Mouse (Mus musculus) heart, embryonic 15.5 days (tissue): ENCODE measurements around the gene Dab2. TPM values are rescaled to one million over a fixed set of nuclear protein-coding genes. Genes with fewer than 3 reads are reported as not detected.

Source experiments
- ATAC-seq: fragments of 200-750 bp; cut with Nextera tagmentation; replicated peaks from 2 replicates; pipeline ENCODE4 v1.8.0; 2017; ENCODE audit warnings: low read depth, moderate TSS enrichment; ENCODE audit not compliant: insufficient number of reproducible peaks, insufficient read depth, low FRiP score
- H3K27ac ChIP-seq: fragments of 300-500 bp; sonication (generic); 2 replicates; pipeline ENCODE4 v1.5.1; 2015; ENCODE audit warnings: mild to moderate bottlenecking, inconsistent platforms
- H3K27me3 ChIP-seq: fragments of 300-500 bp; sonication (generic); 2 replicates; pipeline ENCODE4 v1.6.1; 2015; ENCODE audit warnings: inconsistent platforms
- H3K36me3 ChIP-seq: fragments of 300-500 bp; sonication (generic); 2 replicates; pipeline ENCODE4 v1.6.1; 2015; ENCODE audit warnings: mild to moderate bottlenecking, inconsistent platforms
- H3K4me1 ChIP-seq: fragments of 300-500 bp; sonication (generic); replicated peaks from 2 replicates; pipeline ENCODE4 v1.6.1; 2015; ENCODE audit warnings: inconsistent platforms
- H3K4me2 ChIP-seq: fragments of 300-500 bp; sonication (generic); 2 replicates; pipeline ENCODE4 v1.6.1; 2015; ENCODE audit warnings: inconsistent platforms, mild to moderate bottlenecking, moderate library complexity
- H3K4me3 ChIP-seq: fragments of 300-500 bp; sonication (generic); 2 replicates; pipeline ENCODE4 v1.5.1; 2015; ENCODE audit warnings: mild to moderate bottlenecking, inconsistent platforms
- H3K9ac ChIP-seq: fragments of 300-500 bp; sonication (generic); 2 replicates; pipeline ENCODE4 v1.6.1; 2015; ENCODE audit warnings: mild to moderate bottlenecking, inconsistent platforms
- H3K9me3 ChIP-seq: fragments of 300-500 bp; sonication (generic); replicated peaks from 2 replicates; pipeline ENCODE4 v1.6.1; 2016; ENCODE audit warnings: inconsistent platforms
- WGBS: fragments of 180-500 bp; shearing (Covaris S2); methylation state at CpG from one replicate; pipeline ENCODE4 v1.1.7; 2015; ENCODE audit warnings: mixed read lengths; 5-methylcytosine and 5-hydroxymethylcytosine counted together
- polyA plus RNA-seq: library from polyadenylated mRNA; unstranded; fragments of >200 nt; fragmentation: Nextera tagmentation; extraction: Ambion mirVana; gene quantifications from 2 replicates; pipeline ENCODE4 v1.2.1, GENCODE M21; 2015

Dab2 gene
- polyA plus RNA-seq, 1 experiment from 2014 or later: 25.5 TPM

- Histone ChIP-seq H3K9ac (no peak overlapping the region), H3K4me1 (no peaks in the 10 kb centered on the region), H3K27ac (no peak overlapping the region), H3K9me3 (no peaks in the 10 kb centered on the region), H3K27me3 (no peaks in the 10 kb centered on the region), H3K36me3 (no peaks in the 10 kb centered on the region), H3K4me2 (no peak overlapping the region), H3K4me3 (no peak overlapping the region)
- WGBS: 69% methylated on average over 4 of the region's 4 CpGs
- no peak for ATAC-seq
Observed at GRCm38 (mm10) chr15:6325443-6325842, 25.9 kb downstream of the Dab2 start.

- H3K9me3 ChIP-seq: no peaks in the 10 kb centered on the region
- H3K27ac ChIP-seq: no peak overlapping the region
- H3K9ac ChIP-seq: no peak overlapping the region
- 58% methylated on average over 4 of the region's 4 CpGs for WGBS
- no peak overlapping the region for H3K4me3 ChIP-seq
- no peak overlapping the region for H3K4me2 ChIP-seq
- no peak for ATAC-seq
- H3K27me3 ChIP-seq: no peaks in the 10 kb centered on the region
- H3K36me3 ChIP-seq: no peaks in the 10 kb centered on the region
- H3K4me1 ChIP-seq: no peaks in the 10 kb centered on the region
Observed at GRCm38 (mm10) chr15:6326011-6326410, 26.4 kb downstream of the Dab2 start.

GRCm38 (mm10) chr15:6331380-6331779 lies 31.8 kb downstream of the Dab2 start:
- H3K27ac ChIP-seq: no peak overlapping the region
- H3K4me2 ChIP-seq: no peak overlapping the region
- H3K9ac ChIP-seq: no peak overlapping the region
- no peaks in the 10 kb centered on the region for H3K9me3 ChIP-seq
- no peaks in the 10 kb centered on the region for H3K27me3 ChIP-seq
- H3K4me3 ChIP-seq: no peak overlapping the region
- H3K4me1 ChIP-seq: no peaks in the 10 kb centered on the region
- ATAC-seq: no peak
- WGBS: 22% methylated on average over 2 of the region's 2 CpGs
- no peaks in the 10 kb centered on the region for H3K36me3 ChIP-seq

- H3K27ac ChIP-seq: no peak overlapping the region
- ATAC-seq: no peak
- H3K4me2 ChIP-seq: no peak overlapping the region
- 62% methylated on average over 1 of the region's 1 CpGs for WGBS
- no peak overlapping the region for H3K9ac ChIP-seq
- no peaks in the 10 kb centered on the region for H3K27me3 ChIP-seq
- H3K9me3 ChIP-seq: no peaks in the 10 kb centered on the region
- no peaks in the 10 kb centered on the region for H3K4me1 ChIP-seq
- no peaks in the 10 kb centered on the region for H3K36me3 ChIP-seq
- no peak overlapping the region for H3K4me3 ChIP-seq
Observed at GRCm38 (mm10) chr15:6334664-6335206, 35.1 kb downstream of the Dab2 start.

GRCm38 (mm10) chr15:6339767-6340166 lies 40.2 kb downstream of the Dab2 start:
- Histone ChIP-seq H3K36me3 (no peaks in the 10 kb centered on the region), H3K9me3 (no peaks in the 10 kb centered on the region), H3K9ac (no peak overlapping the region), H3K4me3 (no peak overlapping the region), H3K27me3 (no peaks in the 10 kb centered on the region), H3K4me1 (no peaks in the 10 kb centered on the region), H3K4me2 (no peak overlapping the region), H3K27ac (no peak overlapping the region)
- ATAC-seq: no peak
- WGBS: 80% methylated on average over 5 of the region's 5 CpGs

- H3K27ac ChIP-seq: no peak overlapping the region
- WGBS: 50% methylated on average over 6 of the region's 6 CpGs
- no peaks in the 10 kb centered on the region for H3K36me3 ChIP-seq
- no peak overlapping the region for H3K4me2 ChIP-seq
- ATAC-seq: no peak
- no peaks in the 10 kb centered on the region for H3K4me1 ChIP-seq
- no peaks in the 10 kb centered on the region for H3K9me3 ChIP-seq
- no peak overlapping the region for H3K4me3 ChIP-seq
- no peaks in the 10 kb centered on the region for H3K27me3 ChIP-seq
- no peak overlapping the region for H3K9ac ChIP-seq
Observed at GRCm38 (mm10) chr15:6340347-6340746, 40.8 kb downstream of the Dab2 start.

GRCm38 (mm10) chr15:6341427-6341826 lies 41.8 kb downstream of the Dab2 start:
- Histone ChIP-seq H3K9ac (no peak overlapping the region), H3K27me3 (no peaks in the 10 kb centered on the region), H3K9me3 (no peaks in the 10 kb centered on the region), H3K4me1 (no peaks in the 10 kb centered on the region), H3K4me2 (no peak overlapping the region), H3K36me3 (no peaks in the 10 kb centered on the region), H3K27ac (no peak overlapping the region), H3K4me3 (no peak overlapping the region)
- ATAC-seq: no peak
- 70% methylated on average over 6 of the region's 6 CpGs for WGBS

- 84% methylated on average over 3 of the region's 3 CpGs for WGBS
- Histone ChIP-seq H3K9me3 (no peaks in the 10 kb centered on the region), H3K4me1 (no peaks in the 10 kb centered on the region), H3K36me3 (no peaks in the 10 kb centered on the region), H3K9ac (no peak overlapping the region), H3K27ac (no peak overlapping the region), H3K4me2 (no peak overlapping the region), H3K4me3 (no peak overlapping the region), H3K27me3 (no peaks in the 10 kb centered on the region)
- no peak for ATAC-seq
Observed at GRCm38 (mm10) chr15:6353901-6354300, 54.3 kb downstream of the Dab2 start.

GRCm38 (mm10) chr15:6359859-6360258 lies 60.3 kb downstream of the Dab2 start:
- Histone ChIP-seq H3K9ac (no peak overlapping the region), H3K27me3 (no peaks in the 10 kb centered on the region), H3K4me1 (no peaks in the 10 kb centered on the region), H3K27ac (no peak overlapping the region), H3K9me3 (no peaks in the 10 kb centered on the region), H3K4me3 (no peak overlapping the region), H3K4me2 (no peak overlapping the region), H3K36me3 (no peaks in the 10 kb centered on the region)
- ATAC-seq: no peak
- 81% methylated on average over 2 of the region's 2 CpGs for WGBS

- 76% methylated on average over 1 of the region's 1 CpGs for WGBS
Observed at GRCm38 (mm10) chr15:6369974-6370373, 70.4 kb downstream of the Dab2 start.

GRCm38 (mm10) chr15:6371486-6371885 lies 71.9 kb downstream of the Dab2 start:
- H3K27me3 ChIP-seq: no peaks in the 10 kb centered on the region
- H3K4me1 ChIP-seq: no peaks in the 10 kb centered on the region
- H3K4me2 ChIP-seq: no peak overlapping the region
- 91% methylated on average over 2 of the region's 2 CpGs for WGBS
- no peak for ATAC-seq
- H3K36me3 ChIP-seq: no peaks in the 10 kb centered on the region
- H3K9ac ChIP-seq: no peak overlapping the region
- H3K9me3 ChIP-seq: no peaks in the 10 kb centered on the region
- H3K27ac ChIP-seq: no peak overlapping the region
- no peak overlapping the region for H3K4me3 ChIP-seq

More at GRCm38 (mm10) chr15:6369974-6370373, 70.4 kb downstream of the Dab2 start:
- Histone ChIP-seq H3K4me1 (no peaks in the 10 kb centered on the region), H3K4me3 (no peak overlapping the region), H3K36me3 (no peaks in the 10 kb centered on the region), H3K27ac (no peak overlapping the region), H3K4me2 (no peak overlapping the region), H3K27me3 (no peaks in the 10 kb centered on the region), H3K9me3 (no peaks in the 10 kb centered on the region), H3K9ac (no peak overlapping the region)
- no peak for ATAC-seq

- 71% methylated on average over 13 of the region's 13 CpGs for WGBS
- no peak for ATAC-seq
- no peaks in the 10 kb centered on the region for H3K9me3 ChIP-seq
Observed at GRCm38 (mm10) chr15:6375016-6375415, 75.4 kb downstream of the Dab2 start.

More at GRCm38 (mm10) chr15:6375016-6375415, 75.4 kb downstream of the Dab2 start:
- H3K9ac ChIP-seq: no peak overlapping the region
- H3K4me3 ChIP-seq: no peak overlapping the region
- H3K4me2 ChIP-seq: no peak overlapping the region
- no peaks in the 10 kb centered on the region for H3K27me3 ChIP-seq
- H3K4me1 ChIP-seq: no peaks in the 10 kb centered on the region
- no peaks in the 10 kb centered on the region for H3K36me3 ChIP-seq
- H3K27ac ChIP-seq: no peak overlapping the region
